Mouse (Mus musculus) erythroblast, embryonic 14.5 days (primary cell): Measurements from ENCODE around the gene Gm6096. TPM values are rescaled to one million over a fixed set of nuclear protein-coding genes. Genes with fewer than 3 reads are reported as not detected.
"Not testable (repeated sequence)": the region's sequence is repeated elsewhere in the genome, so short reads cannot be mapped to it uniquely, and the experiment has no call there.

Source experiments
- H3K27me3 ChIP-seq: 2 replicates; pipeline ENCODE4 v1.6.1; 2012; ENCODE audit warnings: inconsistent platforms; ENCODE audit not compliant: control insufficient read depth
- H3K36me3 ChIP-seq: 2 replicates; pipeline ENCODE4 v1.6.1; 2012; ENCODE audit warnings: mild to moderate bottlenecking, inconsistent platforms; ENCODE audit not compliant: control insufficient read depth
- H3K4me1 ChIP-seq: 2 replicates; pipeline ENCODE4 v1.6.1; 2012; ENCODE audit warnings: inconsistent platforms; ENCODE audit not compliant: control insufficient read depth
- H3K4me3 ChIP-seq: replicated peaks from 2 replicates; pipeline ENCODE3; 2012; ENCODE audit warnings: moderate library complexity, mild to moderate bottlenecking, inconsistent platforms
- H3K9me3 ChIP-seq: 2 replicates; pipeline ENCODE4 v1.6.1; 2012; ENCODE audit warnings: low read length, inconsistent platforms, mixed read lengths; ENCODE audit not compliant: control insufficient read depth
- GATA1 ChIP-seq: IDR thresholded peaks from 2 replicates; pipeline ENCODE4 v1.6.1; 2012; ENCODE audit warnings: low read length, inconsistent platforms, mixed read lengths
- TAL1 ChIP-seq: IDR thresholded peaks from 3 replicates; pipeline ENCODE4 v1.6.1; 2012; ENCODE audit warnings: low read length, inconsistent platforms, mixed read lengths
- polyA plus RNA-seq: library from polyadenylated mRNA; stranded (reverse); fragments of >175 nt; gene quantifications from 2 replicates; pipeline ENCODE4 v1.2.3, GENCODE M21; 2012

The Gm6096 gene
- not detected in 2 replicates for polyA plus RNA-seq

GRCm38 (mm10) chr7:34250738-34251137, at the start of gene Gm6096:
TSS of gene Gm6096 (plus strand) at chr7:34251038.
- H3K27me3 ChIP-seq: no peaks in the 10 kb centered on the region
- TF ChIP-seq GATA1 (no peak), TAL1 (no peak)
- H3K36me3 ChIP-seq: peaks cover 93% of the 10 kb centered on the region
- H3K9me3 ChIP-seq: no peaks in the 10 kb centered on the region
- H3K4me3 ChIP-seq: no peak within 1 kb of the TSS
- no peaks in the 10 kb centered on the region for H3K4me1 ChIP-seq

GRCm38 (mm10) chr7:34202147-34202546, 48.7 kb upstream of the Gm6096 start:
- H3K9me3 ChIP-seq, H3K4me3 ChIP-seq, H3K27me3 ChIP-seq, H3K4me1 ChIP-seq: not testable (repeated sequence)
- H3K36me3 ChIP-seq: peaks cover 60% of the 10 kb centered on the region

DNA sequence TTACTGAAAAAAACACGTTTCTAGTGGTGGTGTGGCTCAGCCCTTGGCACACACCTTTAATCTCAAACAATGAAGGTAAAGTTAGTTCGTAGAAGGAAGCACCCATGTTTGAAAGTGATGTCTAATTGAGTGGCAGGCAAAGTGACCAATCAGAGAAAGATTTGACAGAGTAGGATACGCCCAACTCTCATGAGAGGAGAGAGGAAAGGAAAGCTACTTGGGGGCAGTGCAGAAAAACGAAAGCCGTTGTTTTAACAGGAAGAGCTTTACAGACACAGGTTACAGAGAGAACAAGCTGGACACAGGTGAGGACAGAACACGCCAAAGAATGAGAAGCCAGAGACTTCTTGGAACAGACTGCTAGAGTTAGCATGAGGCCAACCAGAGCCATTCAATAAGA, 44.5 kb upstream of the Gm6096 start:
- Histone ChIP-seq H3K27me3 (no peaks in the 10 kb centered on the region), H3K9me3 (peaks cover 2% of the 10 kb centered on the region; the same call in 1 of the 2 replicates), H3K4me1 (no peaks in the 10 kb centered on the region), H3K4me3 (no peak overlapping the region), H3K36me3 (peaks cover 94% of the 10 kb centered on the region)
- TF ChIP-seq TAL1: no peak
- no peak for TF ChIP-seq GATA1

DNA sequence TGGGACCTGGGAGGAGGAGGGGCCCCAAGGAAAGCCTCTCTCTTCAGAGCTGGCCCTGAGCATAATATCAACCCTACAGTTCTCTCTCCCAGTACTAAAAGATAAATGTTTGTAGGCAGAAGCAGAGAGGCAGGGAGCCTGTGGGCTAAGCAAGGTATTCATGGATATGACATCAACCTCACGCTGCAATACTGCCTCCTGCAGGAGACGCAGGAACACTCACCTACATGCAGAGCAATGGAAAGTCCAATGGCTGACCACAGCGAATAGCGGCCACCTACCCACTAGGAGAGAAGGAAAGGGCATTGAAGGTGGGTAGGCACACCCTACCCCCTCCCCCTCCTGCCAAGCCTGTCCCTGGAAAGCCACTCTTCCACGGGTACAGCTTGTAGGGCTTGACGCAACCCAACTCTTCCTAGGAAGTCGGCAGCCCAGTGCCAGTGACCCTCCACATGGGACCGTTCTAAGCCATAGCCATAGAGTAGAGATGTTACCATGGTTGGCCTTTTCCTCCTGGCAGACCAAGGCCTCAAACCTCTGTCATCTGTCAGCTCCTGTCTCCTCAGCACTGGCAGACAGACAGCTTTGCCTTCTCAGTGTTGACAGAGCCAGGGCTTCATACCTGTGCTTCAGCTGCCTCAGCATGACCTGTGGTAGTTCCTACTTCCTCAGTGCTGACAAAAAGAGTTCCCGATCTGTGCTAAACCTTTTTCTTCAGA, 42.7 kb upstream of the Gm6096 start:
- Histone ChIP-seq H3K4me3 (no peak overlapping the region), H3K9me3 (peaks cover 2% of the 10 kb centered on the region; the same call in 1 of the 2 replicates), H3K27me3 (no peaks in the 10 kb centered on the region), H3K4me1 (no peaks in the 10 kb centered on the region), H3K36me3 (peaks cover 94% of the 10 kb centered on the region)
- TF ChIP-seq GATA1 (no peak), TAL1 (no peak)

DNA sequence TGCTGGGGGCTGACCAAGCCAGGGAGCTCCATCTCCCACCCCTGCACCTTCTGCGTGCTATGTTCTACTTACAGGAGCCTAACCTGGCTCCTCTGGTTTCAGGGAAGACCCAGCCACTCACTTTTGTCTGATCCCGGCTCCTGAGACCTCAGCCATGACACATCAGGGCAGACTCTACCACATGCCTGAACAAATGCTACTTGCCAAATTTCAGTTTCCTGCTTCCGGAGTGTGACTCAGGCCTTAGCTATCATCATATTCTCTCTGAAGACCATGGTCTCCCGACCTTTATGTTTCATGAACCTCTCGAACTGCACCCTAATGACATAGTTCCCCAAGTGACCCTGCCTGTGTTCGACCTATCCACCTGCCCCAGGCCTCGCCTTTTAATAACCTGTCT, 37.6 kb upstream of the Gm6096 start:
- no peaks in the 10 kb centered on the region; the same call in 1 of the 2 replicates for H3K4me1 ChIP-seq
- no peaks in the 10 kb centered on the region for H3K9me3 ChIP-seq
- no peaks in the 10 kb centered on the region for H3K27me3 ChIP-seq
- peaks cover 90% of the 10 kb centered on the region for H3K36me3 ChIP-seq
- H3K4me3 ChIP-seq: no peak overlapping the region
- TF ChIP-seq GATA1: no peak
- TF ChIP-seq TAL1: no peak

GRCm38 (mm10) chr7:34214644-34215043, 36.2 kb upstream of the Gm6096 start:
- peaks cover 88% of the 10 kb centered on the region for H3K36me3 ChIP-seq
- H3K27me3 ChIP-seq: no peaks in the 10 kb centered on the region
- no peak for TF ChIP-seq TAL1
- no peak for TF ChIP-seq GATA1
- H3K4me3 ChIP-seq: no peak overlapping the region
- H3K4me1 ChIP-seq: no peaks in the 10 kb centered on the region; the same call in 1 of the 2 replicates
- H3K9me3 ChIP-seq: no peaks in the 10 kb centered on the region

GRCm38 (mm10) chr7:34215481-34215880, 35.4 kb upstream of the Gm6096 start:
- Histone ChIP-seq H3K36me3 (peaks cover 87% of the 10 kb centered on the region), H3K4me3 (no peak overlapping the region), H3K27me3 (no peaks in the 10 kb centered on the region), H3K4me1 (no peaks in the 10 kb centered on the region; the same call in 1 of the 2 replicates), H3K9me3 (no peaks in the 10 kb centered on the region; the same call in 1 of the 2 replicates)
- no peak for TF ChIP-seq GATA1

GRCm38 (mm10) chr7:34216474-34216873, 34.4 kb upstream of the Gm6096 start:
- Histone ChIP-seq H3K4me1 (no peaks in the 10 kb centered on the region; the same call in 1 of the 2 replicates), H3K36me3 (peaks cover 86% of the 10 kb centered on the region), H3K27me3 (no peaks in the 10 kb centered on the region), H3K9me3 (no peaks in the 10 kb centered on the region; the same call in 1 of the 2 replicates), H3K4me3 (no peak overlapping the region)
- TF ChIP-seq TAL1 (no peak), GATA1 (no peak)

DNA sequence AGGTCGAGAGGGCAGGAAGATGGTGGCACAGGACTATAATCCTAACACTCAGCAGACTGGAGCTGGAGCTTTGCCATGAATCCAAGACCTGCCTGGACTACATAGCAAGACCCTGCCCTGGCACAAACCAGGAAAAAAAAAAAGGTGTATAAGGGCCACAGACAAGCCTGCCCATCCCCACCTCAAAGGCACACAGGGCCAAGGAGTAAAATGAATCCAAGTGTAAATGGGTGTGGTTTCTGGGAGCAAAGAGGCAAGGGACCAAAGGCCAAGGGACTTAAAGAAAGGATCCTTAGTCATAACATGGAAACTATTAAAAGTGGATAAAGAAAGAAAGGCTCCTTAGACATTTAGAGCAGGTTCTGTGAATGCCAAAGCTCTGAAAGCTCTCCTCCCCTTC, 32.3 kb upstream of the Gm6096 start:
- TF ChIP-seq GATA1: no peak
- no peak for TF ChIP-seq TAL1
- Histone ChIP-seq H3K27me3 (no peaks in the 10 kb centered on the region), H3K9me3 (peaks cover 7% of the 10 kb centered on the region; the same call in 1 of the 2 replicates), H3K36me3 (peaks cover 86% of the 10 kb centered on the region), H3K4me3 (no peak overlapping the region), H3K4me1 (no peaks in the 10 kb centered on the region; the same call in 1 of the 2 replicates)
